Mouse (Mus musculus): ENCODE measurements around the gene Phf20.

Gene Phf20

DNA sequence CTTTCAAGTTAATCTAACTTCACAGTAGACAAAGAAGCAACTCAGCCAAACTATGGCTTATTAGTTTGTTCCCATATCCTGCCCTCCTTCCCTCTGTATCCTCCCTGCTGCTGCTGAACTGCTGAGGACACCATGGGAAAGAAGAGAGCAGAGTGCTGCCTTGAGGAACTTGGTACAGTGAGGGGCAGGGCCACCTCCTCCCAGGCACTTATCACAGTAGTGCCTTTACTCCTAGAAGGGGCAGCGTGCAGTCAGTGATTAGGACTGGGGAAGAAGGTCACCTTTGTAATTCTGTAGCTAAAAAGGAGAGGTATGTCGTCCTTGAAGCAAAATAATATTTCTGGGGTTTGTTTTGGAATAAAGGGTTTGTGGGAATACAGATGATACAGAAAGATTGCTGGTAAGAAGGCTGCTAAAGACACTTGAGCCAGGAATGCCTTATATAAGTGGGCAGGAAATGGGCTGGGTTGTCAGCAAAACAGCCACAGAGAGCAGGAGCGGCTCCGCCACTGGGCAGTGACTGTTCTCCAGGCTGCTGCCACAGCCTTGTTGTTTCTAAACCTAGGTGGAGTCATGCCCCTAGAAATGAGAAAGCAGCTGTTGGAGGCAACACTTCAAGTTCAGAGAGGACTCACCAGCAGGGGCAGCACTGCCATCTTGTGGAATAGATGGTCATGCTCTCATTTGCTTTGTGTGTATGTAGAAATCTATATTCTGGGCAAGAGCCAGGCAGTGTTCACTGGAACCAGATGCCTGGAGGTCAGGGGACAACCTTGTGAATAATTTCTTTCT is 82.2 kb downstream of the Phf20 start:
- DNase-seq: peak; percentile 85 to 86

DNA sequence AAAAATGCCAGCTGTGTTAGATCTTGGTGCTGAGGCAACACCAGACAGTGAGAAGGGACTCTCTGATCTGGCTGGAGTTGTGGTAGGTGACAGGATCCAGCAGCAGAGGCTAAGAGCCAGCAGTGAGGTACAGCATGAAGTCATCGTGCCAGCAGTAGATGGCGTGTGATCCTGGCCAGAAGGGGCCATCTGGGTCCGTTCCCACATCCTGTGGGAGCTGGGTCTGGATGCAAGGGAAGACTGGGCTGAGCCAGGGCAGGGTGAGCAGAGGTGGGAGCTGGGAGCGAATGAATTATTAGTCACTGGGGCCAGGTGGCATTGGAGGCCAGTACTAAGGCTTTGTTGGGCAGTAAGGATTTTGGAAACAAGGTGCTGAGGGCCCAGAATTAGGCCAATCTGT is 85.0 kb downstream of the Phf20 start:
- DNase-seq: peak; percentile 55 to 67

DNA sequence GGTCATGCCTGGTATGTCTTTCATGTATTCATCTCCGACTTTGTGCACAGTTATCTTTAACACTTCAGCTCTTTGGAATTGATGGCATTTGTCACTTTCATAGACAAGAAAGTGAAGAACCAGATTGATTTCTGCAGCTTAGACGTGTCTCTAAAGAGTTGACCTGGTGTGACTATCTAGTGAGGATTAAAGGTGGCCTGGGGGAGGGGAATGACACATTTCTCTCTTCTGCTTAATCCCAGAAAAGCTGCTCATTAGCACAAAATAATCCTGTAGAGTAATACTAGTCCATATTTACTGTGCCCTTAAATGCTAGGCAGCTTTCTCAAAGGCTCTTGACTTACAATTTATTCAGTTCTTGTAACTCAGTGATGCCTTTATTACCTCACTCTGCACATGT is 88.9 kb downstream of the Phf20 start:
- DNase-seq: no peak

DNA sequence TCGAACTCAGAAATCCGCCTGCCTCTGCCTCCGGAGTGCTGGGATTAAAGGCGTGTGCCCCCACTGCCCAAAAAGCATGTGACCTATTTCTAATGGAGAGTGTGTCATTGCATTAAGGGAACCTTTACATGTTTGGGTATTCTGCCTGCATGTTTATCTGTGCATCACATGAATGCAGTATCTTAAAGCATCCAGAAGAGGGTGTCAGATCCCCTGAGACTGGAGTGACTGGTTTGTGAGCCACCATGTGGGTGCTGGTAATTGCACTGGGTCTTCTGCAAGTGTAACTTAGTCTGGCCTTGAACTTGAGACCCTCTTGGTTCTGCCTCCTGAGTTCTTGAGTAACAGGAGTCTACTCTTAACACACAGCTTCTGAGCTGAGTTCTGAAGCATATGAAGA is 90.5 kb downstream of the Phf20 start:
- no peak for DNase-seq

DNA sequence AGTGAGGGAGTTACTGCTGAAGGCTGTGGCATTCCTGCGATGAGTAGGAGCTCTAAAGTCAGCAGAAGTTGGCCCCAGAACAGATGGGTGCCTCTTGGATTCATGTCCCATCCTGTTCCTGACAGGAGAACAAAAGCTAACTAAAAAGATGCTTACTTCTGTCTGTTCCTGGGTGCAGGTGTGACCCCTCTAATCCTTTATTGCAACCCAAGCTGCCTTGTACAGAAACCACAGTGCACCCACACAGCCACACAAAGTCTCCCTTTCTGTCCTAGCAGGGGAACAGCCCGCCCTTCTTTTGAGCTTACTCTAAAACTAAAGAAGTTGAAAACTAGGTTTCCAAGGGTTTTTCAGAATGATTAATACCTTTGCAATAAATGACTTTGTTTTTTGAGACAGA is 92.0 kb downstream of the Phf20 start:
- no peak for DNase-seq

DNA sequence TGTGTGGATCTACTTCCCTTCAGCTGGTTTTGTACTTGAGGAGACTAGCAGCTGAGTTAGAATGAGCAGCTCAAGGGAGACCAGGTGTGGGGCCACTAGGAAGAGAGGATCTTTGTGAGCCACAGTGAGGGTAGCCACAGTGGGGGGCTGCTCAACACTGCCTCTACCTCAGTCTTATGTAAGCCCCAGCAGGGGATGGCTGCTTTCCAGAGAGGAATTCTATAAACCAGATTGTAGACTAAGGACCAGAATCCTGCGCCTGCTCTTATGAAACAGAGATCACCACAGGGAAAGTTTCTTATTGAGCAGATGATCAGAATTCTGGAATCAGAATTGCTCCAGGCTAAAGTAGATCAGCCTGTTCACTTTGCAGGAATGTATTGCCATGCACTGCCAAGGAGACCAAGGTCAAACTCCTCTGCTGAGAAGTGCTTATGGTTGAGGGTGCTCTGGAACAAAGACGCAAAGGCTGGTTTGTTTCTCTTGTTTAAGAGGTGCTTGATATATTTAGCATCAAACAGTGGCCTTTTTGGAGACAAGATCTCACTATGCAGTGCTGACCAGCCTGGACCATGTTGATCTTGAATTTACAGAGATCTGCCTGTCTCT is 93.4 kb downstream of the Phf20 start:
- DNase-seq: peak; percentile 58 to 67

DNA sequence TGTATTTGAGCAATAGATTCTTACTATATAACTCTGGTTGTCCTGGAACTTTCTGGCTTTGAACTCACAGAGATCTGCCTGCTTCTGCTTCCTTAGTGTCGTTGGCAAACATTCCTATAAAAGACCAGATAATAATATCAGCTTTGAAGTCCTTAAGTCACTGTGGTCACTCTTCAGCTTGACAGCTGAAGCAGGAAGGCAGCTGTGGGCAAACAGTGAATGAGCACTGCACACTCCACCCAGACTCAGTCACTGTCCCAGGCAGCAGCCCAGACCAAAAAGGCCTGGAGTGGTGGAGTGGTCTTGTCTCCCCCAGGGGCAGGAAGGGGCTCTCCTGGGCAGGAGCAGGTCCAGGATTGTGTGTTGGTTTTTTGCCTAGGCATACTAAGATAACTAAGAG is 95.7 kb downstream of the Phf20 start:
- DNase-seq: no peak

DNA sequence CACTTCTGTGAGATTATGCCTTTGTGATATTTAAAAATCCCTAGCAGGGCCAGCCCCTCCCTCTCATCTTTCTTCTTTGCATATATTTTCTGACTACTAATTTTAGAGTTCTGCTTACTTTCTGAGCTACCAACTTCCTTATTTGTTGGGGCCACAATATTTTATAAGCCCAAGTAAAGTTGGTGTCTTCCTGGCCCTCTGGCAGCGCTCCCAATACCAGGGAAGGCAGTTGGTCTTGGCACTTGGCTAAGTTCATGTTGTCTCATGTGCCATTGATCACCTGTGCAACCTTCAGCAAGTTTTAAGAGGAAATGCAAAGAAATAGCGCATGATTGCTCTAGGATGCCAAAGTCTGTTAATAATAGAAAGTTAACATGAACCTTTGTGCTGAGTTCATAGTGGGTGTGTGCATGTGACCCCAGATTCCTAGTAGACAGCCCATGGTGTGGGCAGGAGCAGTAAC is 99.4 kb downstream of the Phf20 start:
- no peak for DNase-seq

DNA sequence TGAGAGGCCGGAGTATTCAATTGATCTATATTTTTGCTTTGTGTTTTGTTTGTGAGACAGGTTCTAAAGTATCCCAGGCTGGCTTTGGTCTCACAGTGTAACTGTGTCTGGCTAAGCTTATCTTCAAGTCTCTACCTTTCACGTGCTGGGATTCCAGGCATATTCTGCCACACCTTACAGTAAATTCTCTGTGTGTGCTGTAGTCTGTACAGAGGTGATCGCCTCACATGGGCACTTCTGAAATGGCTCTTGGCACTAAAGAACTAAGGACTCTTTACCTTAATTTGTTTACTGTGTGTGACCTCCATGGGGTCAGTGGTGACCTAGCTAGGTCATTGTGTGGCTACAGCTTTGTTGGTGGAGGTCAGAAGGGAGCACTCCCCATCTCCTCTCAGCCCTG is 99.9 kb downstream of the Phf20 start:
- DNase-seq: no peak

DNA sequence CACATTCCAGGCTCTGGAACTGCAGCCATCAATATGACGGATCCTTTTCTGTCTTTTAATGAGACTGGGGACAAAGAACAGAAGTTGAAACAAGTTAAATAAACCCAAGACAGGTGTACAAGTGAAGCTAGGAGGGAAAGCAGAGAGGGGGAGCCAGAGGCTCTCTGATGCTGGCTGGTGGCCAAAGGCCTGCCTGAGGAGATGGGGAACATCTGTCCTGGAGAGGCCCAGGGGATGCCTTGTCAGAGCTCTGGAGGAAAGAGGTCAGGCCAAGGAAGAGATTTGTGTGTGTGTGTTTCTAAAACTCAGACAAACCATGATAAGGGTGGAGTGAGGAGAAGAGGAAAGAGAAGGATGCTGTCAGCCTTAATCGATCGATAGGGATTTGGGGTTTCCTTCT is 101.4 kb downstream of the Phf20 start:
- no peak for DNase-seq

DNA sequence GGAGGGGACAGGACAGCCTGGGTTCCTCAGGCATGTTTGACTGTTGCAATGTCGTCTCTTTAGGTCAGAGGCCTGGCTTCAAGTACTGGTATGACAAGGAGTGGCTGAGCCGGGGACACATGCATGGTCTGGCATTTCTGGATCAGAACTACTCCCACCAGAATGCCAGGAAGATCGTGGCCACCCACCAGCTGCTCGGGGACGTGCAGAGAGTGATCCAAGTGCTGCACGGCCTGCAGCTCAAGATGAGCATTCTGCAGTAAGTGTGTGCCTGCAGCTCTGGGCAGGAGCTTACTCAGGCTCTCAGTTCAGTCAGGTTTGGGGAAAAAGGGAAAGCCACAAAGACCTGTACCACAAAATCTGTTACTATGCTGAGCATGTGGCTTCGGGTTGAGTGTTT is 102.2 kb downstream of the Phf20 start:
- DNase-seq: no peak

DNA sequence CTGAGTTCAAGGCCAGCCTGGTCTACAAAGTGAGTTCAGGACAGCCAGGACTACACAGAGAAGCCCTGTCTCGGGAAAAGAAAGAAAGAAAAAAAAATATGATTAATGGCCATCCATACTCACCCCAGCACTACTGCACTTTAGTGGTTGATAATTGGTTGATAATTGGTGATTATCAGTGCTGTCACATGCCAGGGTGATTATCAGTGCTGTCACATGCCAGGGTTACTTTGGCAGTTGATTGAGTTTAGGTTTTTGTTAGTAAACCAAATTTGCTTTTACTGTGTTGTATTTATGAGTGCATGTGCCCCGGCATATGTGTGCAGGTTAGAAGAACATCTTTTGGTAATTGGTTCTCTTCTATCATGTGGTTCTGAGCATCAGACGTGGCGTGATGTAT is 105.8 kb downstream of the Phf20 start:
- no peak for DNase-seq

DNA sequence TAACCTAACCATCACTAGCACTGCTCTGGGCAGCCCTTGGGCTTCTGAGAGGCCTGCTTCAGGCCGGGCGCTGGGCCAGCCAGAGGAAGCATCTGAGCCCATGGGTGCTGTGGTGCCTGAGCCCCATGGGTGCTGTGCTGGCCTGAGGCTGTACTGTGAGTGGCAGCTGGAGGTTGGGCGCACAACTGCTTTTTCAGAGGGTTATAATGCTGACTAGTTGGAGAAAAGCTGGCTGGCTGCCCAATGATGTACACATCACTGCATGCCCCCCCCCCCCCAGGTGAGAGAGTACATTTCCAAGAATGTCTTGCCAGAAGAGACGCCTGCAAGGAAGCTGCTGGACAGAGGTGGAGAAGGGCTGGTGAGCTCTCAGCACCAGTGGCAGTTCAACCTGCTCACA is 108.1 kb downstream of the Phf20 start:
- DNase-seq: peak in 1 of 2 experiments; percentile 26

DNA sequence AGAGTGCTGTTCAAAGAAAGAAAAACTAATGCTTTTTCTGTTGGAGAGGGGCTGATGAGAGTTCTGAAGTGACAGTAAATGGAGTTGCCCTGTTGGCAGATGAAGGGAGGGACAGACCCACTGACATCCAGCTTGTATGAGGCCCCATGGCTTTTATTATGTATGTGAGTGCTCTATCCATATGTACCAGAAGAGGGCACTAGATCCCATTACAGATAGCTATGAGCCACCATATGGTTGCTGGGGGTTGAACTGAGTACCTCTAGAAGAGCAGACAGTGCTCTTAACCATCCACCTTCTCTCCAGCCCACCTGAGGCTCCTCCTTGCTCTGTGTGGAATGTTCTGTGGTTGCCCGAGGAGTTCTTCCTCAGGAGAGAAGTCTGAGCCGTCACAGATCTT is 109.6 kb downstream of the Phf20 start:
- DNase-seq: peak; percentile 51 to 66

DNA sequence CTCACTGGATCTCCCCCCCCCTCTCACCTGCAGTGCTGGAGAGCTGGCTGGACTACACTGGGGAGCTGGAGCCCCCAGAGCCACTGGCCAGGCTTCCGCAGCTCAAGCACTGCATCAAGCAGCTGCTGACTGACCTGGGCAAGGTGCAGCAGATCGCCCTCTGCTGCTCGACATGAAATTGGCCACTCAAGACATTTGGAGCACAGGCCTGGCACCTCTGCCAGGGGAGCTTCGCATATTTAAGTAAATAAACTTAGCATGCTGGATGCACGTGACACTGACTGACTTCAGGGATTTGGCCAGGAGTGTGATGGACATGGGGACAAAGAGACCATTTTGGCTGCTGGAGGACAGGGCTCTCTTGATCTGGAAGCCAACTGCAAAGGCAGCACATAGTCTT is 111.0 kb downstream of the Phf20 start:
- peak; percentile 39 to 44 for DNase-seq

DNA sequence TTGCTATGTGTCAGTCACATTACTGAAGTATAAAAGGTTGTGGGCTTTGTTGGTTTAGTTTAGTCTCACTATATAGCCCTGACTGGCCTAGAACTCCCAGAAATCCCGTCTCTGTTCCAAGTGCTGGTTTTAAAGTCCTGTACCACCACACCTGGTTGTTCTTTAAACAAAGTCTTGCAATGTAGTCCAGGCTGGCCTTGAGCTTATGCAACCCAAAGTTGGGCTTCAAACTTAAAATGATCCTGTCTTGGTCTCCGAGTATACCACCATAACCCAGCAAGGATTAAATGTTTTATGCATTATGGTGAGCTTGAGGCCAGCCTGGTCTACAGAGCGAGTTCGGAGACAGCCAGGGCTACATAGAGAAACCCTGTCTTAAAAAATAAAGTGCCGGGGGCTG is 113.7 kb downstream of the Phf20 start:
- no peak for DNase-seq

DNA sequence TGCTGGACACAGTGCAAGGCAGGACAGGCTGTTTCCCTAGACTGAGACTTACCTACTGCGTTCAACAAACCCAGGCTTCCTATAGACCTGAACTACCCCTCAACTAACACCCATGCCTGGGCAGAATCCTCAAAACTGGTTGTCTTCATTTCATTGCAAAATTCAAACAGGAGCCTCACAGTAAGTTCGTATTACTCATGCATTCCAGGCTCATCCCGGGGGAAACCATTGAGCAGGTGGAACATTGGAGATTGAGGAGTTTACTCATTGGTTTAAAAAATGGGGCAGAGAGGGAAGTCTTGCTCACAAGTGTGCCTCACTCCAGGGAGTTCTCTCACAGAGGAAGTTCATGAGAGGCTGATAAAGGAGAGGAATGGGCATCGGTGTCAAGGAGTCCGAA is 114.2 kb downstream of the Phf20 start:
- no peak for DNase-seq

DNA sequence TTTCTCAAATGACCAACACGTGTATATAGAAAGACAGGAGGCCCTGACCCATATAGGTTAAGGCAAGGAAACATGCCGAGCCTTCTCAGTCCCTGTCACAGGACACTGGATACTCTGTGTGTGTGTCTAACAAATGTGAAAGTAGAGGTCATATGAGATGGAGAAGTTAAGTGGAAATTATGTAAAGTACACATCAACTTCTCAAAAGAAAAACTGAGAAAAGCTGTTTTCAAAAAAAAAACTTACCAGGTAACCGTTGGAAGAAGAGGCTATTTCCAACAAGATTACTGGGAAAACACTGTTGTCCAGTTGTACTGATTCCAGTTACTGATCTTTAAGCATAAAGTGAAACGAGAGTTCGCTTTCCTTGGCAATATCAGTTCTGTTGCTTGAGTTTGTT is 114.7 kb downstream of the Phf20 start:
- no peak for DNase-seq

DNA sequence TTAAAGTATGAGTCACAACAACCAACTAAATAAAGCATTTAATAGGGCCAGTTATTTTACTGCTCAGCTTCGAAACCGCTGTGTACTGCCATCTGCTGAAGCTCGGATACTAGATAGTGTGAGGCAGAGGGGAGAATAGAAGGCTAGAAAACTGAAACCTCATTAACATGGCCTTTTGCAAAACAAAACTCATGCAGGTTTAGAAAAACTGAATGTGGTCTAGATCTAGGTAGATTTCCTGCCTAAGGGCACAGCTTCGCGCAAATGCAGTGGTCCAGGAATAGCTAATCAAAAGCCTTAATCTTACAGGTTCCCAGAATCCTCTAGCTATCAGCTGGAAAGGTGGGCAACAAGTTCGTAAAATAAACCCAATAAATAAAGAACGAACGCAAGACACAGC is 115.2 kb downstream of the Phf20 start:
- no peak for DNase-seq

DNA sequence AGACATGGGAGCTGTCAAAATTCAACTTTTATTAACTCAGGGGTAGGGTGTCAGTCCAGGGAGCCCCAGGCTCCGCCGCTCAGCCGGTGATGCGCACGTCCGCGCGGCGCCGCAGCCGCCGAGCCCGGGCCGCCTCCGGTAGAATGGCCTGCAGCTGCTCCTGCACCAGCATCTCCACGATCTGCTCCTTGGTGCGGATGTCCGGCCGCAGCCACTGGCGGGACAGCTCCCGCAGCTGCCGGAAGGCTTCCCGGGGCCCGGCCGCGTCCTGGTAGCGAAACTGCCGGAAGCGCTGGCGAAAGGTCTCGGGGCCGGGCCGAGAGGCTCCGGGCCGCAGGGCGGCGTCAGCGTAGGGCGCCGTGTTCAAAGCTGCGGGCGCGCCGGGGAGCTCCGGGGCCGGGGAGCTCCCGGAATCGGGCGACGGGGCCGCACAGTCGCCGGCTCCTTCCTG is 115.6 kb downstream of the Phf20 start:
- DNase-seq: peak; percentile 68 to 75

DNA sequence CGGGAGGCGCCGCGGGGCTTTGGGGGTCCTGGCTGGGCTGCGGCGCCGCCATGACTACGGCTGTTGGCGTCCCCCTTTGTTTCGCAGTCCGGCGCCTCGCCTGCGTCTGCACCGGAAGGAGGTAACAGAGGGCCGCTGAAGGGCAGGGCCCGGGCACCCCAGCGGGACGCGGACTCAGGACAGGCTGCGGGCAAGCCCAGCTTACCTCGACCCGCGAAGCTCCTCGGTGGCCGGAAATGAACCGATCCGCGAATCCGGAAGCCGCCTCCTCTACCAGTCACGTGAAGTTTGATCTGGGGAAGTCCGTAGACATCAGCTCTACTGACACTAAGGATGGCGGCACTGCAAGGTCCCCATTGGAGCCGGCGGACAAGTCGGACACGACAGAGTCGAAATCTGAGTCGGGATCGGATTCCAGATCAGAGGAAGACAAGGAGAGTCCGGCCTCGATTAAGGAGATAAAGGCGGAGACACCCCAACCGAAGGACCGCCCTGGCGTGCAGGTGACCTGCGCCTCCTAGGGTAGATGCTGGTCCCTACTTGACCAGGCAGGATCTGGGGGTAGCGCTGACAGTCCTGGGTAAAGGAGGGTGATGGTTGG is 116.1 kb downstream of the Phf20 start, which contains the start of the genes Cnbd2 and Scand1:
TSS of gene Cnbd2 (plus strand) at position 3 of the 601 bp plus-strand sequence.
TSS of gene Scand1 (minus strand) at position 408 of the 601 bp plus-strand sequence.
- DNase-seq: peak; percentile 90 to 91

DNA sequence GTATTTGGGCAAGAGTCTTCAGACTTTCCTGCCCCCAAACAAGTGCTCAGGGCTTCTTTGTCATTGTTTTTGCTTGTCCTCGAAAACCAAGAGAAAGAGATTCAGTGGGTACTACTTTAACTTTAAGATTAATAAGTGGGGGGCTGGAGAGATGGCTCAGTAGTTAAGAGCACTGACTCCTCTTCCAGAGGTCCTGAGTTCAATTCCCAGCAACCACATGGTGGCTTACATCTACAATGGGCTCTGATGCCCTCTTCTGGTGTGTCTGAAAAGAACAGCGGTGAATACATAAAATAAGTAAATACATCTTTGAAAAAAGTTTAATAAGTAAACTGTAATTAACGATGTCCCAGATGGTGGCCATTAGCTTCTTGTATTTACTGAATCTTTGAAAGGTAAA is 116.9 kb downstream of the Phf20 start:
- DNase-seq: no peak

DNA sequence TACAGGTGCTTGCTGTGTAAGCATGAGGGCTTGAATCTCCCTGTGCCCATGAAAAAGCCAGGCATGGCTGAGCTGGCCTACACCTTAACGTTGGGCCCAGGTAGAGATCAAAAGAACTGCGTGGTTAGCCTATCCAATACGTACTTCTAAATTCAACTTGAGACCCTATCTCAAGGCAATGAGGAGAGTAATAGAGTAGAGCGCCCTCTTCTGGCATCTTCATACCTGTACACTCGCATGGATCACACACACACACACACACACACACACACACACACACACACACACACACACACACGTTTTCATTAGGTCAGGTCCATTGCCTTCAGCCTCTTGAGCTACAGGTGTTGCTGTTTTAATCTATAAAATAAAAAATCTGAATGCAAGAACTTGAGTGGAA is 118.5 kb downstream of the Phf20 start:
- DNase-seq: no peak

DNA sequence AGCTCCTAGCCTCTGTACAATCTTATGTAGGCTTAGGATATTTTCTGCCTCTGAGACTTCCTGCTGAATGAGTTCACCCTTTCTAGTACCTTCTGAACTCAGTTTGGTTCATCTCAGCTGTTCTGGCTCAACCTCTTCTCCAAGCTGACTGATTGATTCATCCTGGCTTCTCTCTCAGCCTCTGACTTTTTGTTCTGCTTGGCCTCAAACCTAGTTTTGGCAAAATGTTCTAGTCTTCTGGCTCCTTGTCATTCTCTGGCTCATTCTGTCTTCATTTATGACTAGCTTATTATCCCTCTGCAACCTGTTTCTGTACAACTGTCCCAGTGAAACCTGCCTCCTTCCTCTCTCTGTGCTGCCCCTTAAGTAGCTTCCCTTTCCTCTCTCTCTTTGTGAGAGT is 122.2 kb downstream of the Phf20 start:
- DNase-seq: no peak

All from cerebellum, postnatal 10 days (tissue).